Mouse (Mus musculus): Measurements from ENCODE around the gene Phldb3. TPM values are rescaled to one million over a fixed set of nuclear protein-coding genes. Genes with fewer than 3 reads are reported as not detected.

Phldb3 gene
- polyA plus RNA-seq, 1 experiment = 7.2 TPM

DNA sequence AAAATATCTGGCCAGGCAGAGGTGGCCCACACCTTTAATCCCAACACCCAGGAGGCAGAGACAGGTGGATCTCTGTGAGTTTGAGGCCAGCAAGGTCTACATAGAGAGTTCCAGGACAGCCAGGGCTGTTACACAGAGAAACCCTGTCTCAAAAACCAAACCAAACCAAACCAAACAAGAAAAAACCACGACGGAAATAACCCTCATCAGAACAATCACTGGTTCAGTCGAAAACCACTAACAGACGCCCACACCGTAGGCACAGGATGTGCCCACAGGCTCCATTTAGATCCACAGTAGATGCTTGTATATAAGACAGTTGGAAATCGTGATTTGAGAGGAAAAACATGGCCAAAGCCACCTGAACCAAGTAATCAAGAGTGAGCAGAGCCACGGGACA is 34.4 kb downstream of the Phldb3 start:
- no peak overlapping the region for H3K4me3 ChIP-seq (ENCODE audit: insufficient read depth, low read length)
- H3K4me1 ChIP-seq (ENCODE audit: control insufficient read depth, insufficient read depth, low read length) = no peaks in the 10 kb centered on the region
- no peak overlapping the region for H3K27ac ChIP-seq (ENCODE audit: insufficient read depth, low read depth, low read length)
- TF ChIP-seq CTCF (IDR thresholded peaks at IDR 0.05; ENCODE audit: low read depth, low read length) (no peak), POLR2A (IDR thresholded peaks at IDR 0.05; ENCODE audit: borderline replicate concordance, low read depth, low read length) (no peak)

DNA sequence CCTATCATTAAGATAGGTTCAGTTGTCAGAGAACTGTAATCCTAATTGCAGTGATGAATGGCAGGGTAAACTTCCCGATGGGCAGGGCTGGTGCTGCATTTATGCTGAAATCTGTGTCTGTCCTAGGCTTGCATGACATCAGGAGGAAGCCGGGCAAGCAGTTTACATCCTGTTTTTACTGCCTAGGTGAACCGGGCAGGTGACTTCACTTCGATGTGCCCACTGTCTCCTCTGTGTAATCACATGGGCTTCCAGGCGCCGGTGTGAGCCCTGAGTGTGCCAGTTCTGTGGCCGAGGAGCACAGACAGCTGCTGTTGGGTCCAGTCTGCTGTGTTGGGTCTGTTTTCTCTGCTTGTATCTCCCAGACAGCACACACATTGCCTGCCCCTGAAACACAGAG is 35.9 kb downstream of the Phldb3 start:
- no peaks in the 10 kb centered on the region for H3K4me1 ChIP-seq (ENCODE audit: control insufficient read depth, insufficient read depth, low read length)
- H3K4me3 ChIP-seq (ENCODE audit: insufficient read depth, low read length) = no peak overlapping the region
- H3K27ac ChIP-seq (ENCODE audit: insufficient read depth, low read depth, low read length) = no peak overlapping the region
- TF ChIP-seq POLR2A (IDR thresholded peaks at IDR 0.05; ENCODE audit: borderline replicate concordance, low read depth, low read length) (no peak), CTCF (IDR thresholded peaks at IDR 0.05; ENCODE audit: low read depth, low read length) (no peak)

DNA sequence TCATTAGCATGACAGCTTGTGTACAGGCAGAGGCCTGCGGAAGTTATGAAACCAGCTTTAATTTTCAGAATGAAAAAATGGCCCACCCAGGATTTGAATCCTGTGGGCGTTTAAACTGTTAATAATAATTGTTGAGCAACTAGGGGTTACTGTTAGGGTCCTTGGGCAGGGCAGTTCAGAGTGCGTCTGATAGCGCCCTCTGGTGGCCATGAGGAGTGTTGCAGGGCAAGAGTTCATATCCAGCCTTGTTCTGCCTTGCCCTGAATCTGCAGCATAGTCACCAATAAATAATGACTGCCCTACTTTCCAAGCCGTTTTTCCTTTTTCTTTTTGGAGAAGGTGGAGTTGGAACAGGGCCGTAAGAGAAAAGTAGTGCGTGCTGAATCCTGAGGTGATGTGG is 43.1 kb downstream of the Phldb3 start:
- H3K27ac ChIP-seq (ENCODE audit: insufficient read depth, low read depth, low read length) = no peak overlapping the region
- TF ChIP-seq CTCF (IDR thresholded peaks at IDR 0.05; ENCODE audit: low read depth, low read length) (peak; percentile 99), POLR2A (IDR thresholded peaks at IDR 0.05; ENCODE audit: borderline replicate concordance, low read depth, low read length) (no peak)
- H3K4me3 ChIP-seq (ENCODE audit: insufficient read depth, low read length) = no peak overlapping the region
- H3K4me1 ChIP-seq (ENCODE audit: control insufficient read depth, insufficient read depth, low read length) = no peaks in the 10 kb centered on the region

DNA sequence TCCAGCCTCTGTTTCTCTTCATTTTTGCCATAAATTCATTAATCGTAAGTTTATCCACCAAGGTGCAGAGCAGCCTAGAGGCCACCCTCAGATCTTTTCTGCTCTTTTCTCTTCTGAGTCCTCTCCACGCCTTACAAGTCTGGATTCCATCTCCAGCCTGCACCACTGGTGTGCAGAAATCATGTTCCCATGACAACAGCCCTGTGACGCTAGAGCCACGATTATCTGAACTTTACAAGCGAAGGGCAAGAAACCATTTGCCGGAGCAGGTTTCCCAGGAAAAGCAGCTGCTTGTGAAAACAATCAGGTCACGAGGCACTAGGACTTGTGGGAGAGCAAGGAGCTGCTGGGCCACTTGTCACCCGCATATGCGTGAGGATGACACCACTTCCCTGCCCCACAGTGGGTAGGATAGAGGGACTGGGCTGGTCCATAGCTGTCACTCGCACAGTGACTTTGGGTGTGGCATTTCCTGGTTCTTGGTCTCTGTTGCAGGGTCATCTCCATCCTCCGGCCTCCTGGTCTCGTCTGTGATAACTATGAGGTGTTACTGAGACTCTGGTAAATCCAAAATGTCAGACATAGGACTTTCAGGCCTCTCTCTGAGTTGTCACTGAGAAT is 49.3 kb downstream of the Phldb3 start:
- Histone ChIP-seq H3K4me3 (ENCODE audit: insufficient read depth, low read length) (no peak overlapping the region), H3K4me1 (ENCODE audit: control insufficient read depth, insufficient read depth, low read length) (peaks cover 14% of the 10 kb centered on the region), H3K27ac (ENCODE audit: insufficient read depth, low read depth, low read length) (no peak overlapping the region)
- TF ChIP-seq CTCF (IDR thresholded peaks at IDR 0.05; ENCODE audit: low read depth, low read length) (no peak), POLR2A (IDR thresholded peaks at IDR 0.05; ENCODE audit: borderline replicate concordance, low read depth, low read length) (no peak)

DNA sequence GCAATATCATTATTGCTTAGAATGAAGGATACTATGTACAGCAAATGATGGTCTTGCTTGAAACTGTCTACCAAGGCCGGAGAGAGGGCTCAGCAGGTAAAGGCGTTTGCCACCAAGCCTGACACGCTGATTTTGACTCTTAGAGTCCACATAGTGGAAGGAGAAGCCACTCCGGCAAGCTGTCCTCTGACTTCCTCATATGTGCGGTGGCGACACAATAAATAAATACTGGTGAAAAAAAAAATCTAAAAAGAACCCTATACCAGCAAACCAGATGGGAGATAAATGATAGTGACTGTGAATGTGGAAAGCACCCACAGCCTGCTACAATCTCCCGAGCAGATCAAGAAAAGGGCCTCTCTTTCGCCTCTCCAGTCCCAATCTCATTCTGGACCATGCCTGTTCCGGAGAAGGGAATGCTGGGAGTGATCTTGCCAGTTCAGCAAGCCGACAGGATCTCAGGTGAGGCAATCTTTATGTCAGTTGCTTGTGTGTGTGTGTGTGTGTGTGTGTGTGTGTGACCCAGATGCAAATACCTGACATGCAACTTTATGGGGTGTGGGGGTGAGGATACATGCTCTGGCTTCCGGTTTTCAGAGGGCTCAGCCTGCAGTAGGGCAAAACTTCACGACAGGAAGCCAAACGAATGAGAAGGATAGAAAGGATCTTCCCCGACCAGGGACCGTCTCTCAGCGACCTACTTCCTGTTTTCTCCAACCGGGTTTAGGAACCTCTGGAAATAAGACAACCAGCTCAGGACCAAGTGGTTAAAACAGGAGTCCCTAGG is 50.7 kb downstream of the Phldb3 start:
- Histone ChIP-seq H3K4me3 (ENCODE audit: insufficient read depth, low read length) (peak overlapping the region; percentile 39), H3K4me1 (ENCODE audit: control insufficient read depth, insufficient read depth, low read length) (peaks cover 14% of the 10 kb centered on the region), H3K27ac (ENCODE audit: insufficient read depth, low read depth, low read length) (peak overlapping the region; percentile 53)
- TF ChIP-seq CTCF (IDR thresholded peaks at IDR 0.05; ENCODE audit: low read depth, low read length) (no peak), POLR2A (IDR thresholded peaks at IDR 0.05; ENCODE audit: borderline replicate concordance, low read depth, low read length) (no peak)

DNA sequence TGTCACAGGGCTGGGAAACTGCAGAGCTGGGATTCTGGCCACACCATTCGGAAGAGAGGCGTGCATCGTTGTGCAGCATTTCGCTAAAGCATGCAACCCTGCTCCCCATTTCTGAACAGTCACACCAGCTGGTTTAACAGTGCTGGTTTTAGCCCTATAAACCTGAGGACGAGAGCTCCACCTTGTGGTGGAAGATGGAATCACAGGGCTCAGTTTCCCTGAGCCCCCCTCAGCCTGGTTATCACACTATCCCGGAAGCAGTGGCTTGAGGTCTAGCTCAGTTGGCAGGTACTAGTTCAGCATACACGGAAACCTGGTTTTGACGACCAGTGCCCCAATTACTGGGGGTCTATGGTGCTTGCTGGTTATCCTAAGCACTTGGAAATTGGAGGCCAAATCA is 52.0 kb downstream of the Phldb3 start:
- Histone ChIP-seq H3K4me1 (ENCODE audit: control insufficient read depth, insufficient read depth, low read length) (peaks cover 14% of the 10 kb centered on the region), H3K4me3 (ENCODE audit: insufficient read depth, low read length) (no peak overlapping the region)
- peak; percentile 83 for TF ChIP-seq CTCF (IDR thresholded peaks at IDR 0.05; ENCODE audit: low read depth, low read length)
- no peak for TF ChIP-seq POLR2A (IDR thresholded peaks at IDR 0.05; ENCODE audit: borderline replicate concordance, low read depth, low read length)

DNA sequence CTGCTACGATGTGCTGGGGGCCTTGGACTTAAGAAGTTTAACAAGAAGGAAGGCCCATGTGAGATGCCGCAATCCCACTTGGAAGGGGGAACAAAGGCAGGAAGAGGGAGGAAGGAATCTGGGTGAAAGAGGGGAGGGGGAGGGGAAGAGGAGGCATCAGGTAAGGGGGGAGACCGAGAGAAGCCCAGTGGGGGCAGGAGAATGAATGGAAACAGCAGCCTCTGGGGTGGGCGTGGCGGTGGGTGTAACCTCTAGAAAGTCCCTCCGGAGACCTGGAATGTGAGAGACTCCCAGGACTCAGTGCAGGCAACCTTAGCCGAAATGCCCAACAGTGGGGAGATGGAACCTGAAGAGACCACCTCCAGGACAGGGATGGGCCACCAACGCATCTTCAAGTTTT is 53.7 kb downstream of the Phldb3 start:
- Histone ChIP-seq H3K27ac (ENCODE audit: insufficient read depth, low read depth, low read length) (no peak overlapping the region), H3K4me1 (ENCODE audit: control insufficient read depth, insufficient read depth, low read length) (peaks cover 14% of the 10 kb centered on the region), H3K4me3 (ENCODE audit: insufficient read depth, low read length) (no peak overlapping the region)
- TF ChIP-seq CTCF (IDR thresholded peaks at IDR 0.05; ENCODE audit: low read depth, low read length) = no peak
- no peak for TF ChIP-seq POLR2A (IDR thresholded peaks at IDR 0.05; ENCODE audit: borderline replicate concordance, low read depth, low read length)

More for the DNA sequence above, 52.0 kb downstream of the Phldb3 start:
- no peak overlapping the region for H3K27ac ChIP-seq (ENCODE audit: insufficient read depth, low read depth, low read length)

DNA sequence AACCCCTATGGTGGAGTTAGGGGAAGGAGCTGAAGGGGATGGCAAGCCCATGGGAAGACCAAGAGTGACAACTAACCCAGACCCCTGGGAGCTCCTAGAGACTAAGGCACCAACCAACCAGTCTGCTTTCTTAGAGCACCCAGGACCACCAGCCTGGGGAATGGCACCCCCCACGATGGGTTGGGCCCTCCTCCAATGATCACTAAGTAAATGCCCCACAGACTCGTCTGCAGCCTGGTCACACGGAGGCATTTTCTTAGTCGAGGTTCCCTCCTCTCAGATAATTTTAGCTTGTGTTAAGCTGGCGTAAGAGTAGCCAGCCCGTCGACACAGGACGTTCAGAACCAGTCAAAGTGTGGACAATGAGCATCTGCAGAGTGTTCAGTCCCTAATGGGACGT is 54.4 kb downstream of the Phldb3 start:
- TF ChIP-seq POLR2A (IDR thresholded peaks at IDR 0.05; ENCODE audit: borderline replicate concordance, low read depth, low read length) (no peak), CTCF (IDR thresholded peaks at IDR 0.05; ENCODE audit: low read depth, low read length) (no peak)
- Histone ChIP-seq H3K4me3 (ENCODE audit: insufficient read depth, low read length) (no peak overlapping the region), H3K4me1 (ENCODE audit: control insufficient read depth, insufficient read depth, low read length) (peaks cover 14% of the 10 kb centered on the region), H3K27ac (ENCODE audit: insufficient read depth, low read depth, low read length) (no peak overlapping the region)

DNA sequence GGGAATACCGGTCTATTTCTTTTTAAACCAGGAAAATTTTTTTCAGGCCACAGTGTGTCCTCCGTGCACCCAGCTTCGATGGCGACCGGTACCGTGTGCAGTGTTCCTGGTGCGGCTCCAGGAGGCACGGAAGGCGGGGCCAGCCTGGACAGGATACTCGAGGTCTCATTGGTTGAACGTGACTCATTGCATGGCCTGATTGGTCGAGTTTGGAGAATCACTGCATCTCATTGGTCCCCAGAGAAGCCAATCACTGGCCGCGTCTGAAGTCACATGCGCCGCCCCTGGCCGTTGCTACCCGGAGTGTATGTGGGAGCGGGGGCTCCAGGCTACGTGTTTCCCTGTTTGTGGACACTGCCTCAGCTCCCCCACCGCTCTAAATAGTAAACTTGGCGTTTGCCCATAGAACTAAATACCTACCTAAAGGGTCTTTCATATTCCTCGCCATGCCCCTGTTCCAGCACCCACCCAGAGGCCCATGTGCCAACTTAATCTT is 61.4 kb downstream of the Phldb3 start:
- Histone ChIP-seq H3K4me3 (ENCODE audit: insufficient read depth, low read length) (no peak overlapping the region), H3K27ac (ENCODE audit: insufficient read depth, low read depth, low read length) (no peak overlapping the region), H3K4me1 (ENCODE audit: control insufficient read depth, insufficient read depth, low read length) (no peaks in the 10 kb centered on the region)
- no peak for TF ChIP-seq POLR2A (IDR thresholded peaks at IDR 0.05; ENCODE audit: borderline replicate concordance, low read depth, low read length)
- no peak for TF ChIP-seq CTCF (IDR thresholded peaks at IDR 0.05; ENCODE audit: low read depth, low read length)

DNA sequence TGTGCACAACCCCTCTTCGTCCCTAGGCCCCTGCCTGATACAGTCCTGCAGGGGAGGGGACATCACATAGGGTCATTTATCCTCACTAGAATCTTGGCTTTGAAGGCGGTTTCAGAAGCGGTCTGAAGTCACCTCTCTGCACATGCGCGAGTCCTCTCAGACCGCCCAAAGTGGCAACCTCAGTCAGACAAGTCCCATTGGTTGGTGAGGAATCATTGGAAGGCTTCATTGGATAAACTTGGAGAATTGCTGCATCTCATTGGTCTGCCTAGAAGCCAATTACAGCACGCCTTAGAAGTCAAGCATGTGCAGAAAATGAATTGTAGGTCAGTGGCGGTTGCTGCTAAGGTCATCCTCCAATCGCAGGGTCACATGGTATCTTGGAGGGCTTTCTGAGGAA is 66.0 kb downstream of the Phldb3 start, which contains the start of gene Tex101:
Gene Tex101, minus strand, starts transcription at position 101 of the 400 bp plus-strand sequence.
- Histone ChIP-seq H3K27ac (ENCODE audit: insufficient read depth, low read depth, low read length) (no peak within 1 kb of the TSS), H3K4me3 (ENCODE audit: insufficient read depth, low read length) (no peak within 1 kb of the TSS), H3K4me1 (ENCODE audit: control insufficient read depth, insufficient read depth, low read length) (no peaks in the 10 kb centered on the region)
- TF ChIP-seq POLR2A (IDR thresholded peaks at IDR 0.05; ENCODE audit: borderline replicate concordance, low read depth, low read length) = no peak
- TF ChIP-seq CTCF (IDR thresholded peaks at IDR 0.05; ENCODE audit: low read depth, low read length) = no peak

Other genes starting within 250 kb of the Phldb3 start
- 50.1 and 51.4 TPM in 2 replicates for gene Kcnn4, start 240.5 kb upstream of the Phldb3 start, polyA plus RNA-seq (2012; ENCODE audit: insufficient read depth, insufficient read length, missing spikeins)
- gene Smg9, start 211.1 kb upstream of the Phldb3 start, polyA plus RNA-seq (2012; ENCODE audit: insufficient read depth, insufficient read length, missing spikeins) = 35.8 and 36.5 TPM in 2 replicates
- gene Irgc1, start 158.5 kb upstream of the Phldb3 start, polyA plus RNA-seq (2012; ENCODE audit: insufficient read depth, insufficient read length, missing spikeins) = not detected in 2 replicates
- gene Plaur, start 148.3 kb upstream of the Phldb3 start, polyA plus RNA-seq (2012; ENCODE audit: insufficient read depth, insufficient read length, missing spikeins) = 24.8 and 27.5 TPM in 2 replicates
- gene Cadm4, start 128.7 kb upstream of the Phldb3 start, polyA plus RNA-seq (2012; ENCODE audit: insufficient read depth, insufficient read length, missing spikeins) = not detected in 2 replicates
- gene Zfp428, start 103.8 kb upstream of the Phldb3 start, polyA plus RNA-seq (2012; ENCODE audit: insufficient read depth, insufficient read length, missing spikeins) = 0.69 TPM in 1 of 2 replicates, not detected in the other
- not detected in 2 replicates for gene AC161166.1, start 98.3 kb upstream of the Phldb3 start, polyA plus RNA-seq (2012; ENCODE audit: insufficient read depth, insufficient read length, missing spikeins)
- 6.6 and 8.5 TPM in 2 replicates for gene Irgq, start 80.1 kb upstream of the Phldb3 start, polyA plus RNA-seq (2012; ENCODE audit: insufficient read depth, insufficient read length, missing spikeins)
- gene Pinlyp, start 64.6 kb upstream of the Phldb3 start, polyA plus RNA-seq (2012; ENCODE audit: insufficient read depth, insufficient read length, missing spikeins) = not detected in 2 replicates
- 54.6 and 58.7 TPM in 2 replicates for gene Xrcc1, start 64.5 kb upstream of the Phldb3 start, polyA plus RNA-seq (2012; ENCODE audit: insufficient read depth, insufficient read length, missing spikeins)
- gene Ethe1, start 23.2 kb upstream of the Phldb3 start, polyA plus RNA-seq (2012; ENCODE audit: insufficient read depth, insufficient read length, missing spikeins) = 18.2 and 18.5 TPM in 2 replicates
- gene Zfp575, start 23.1 kb upstream of the Phldb3 start, polyA plus RNA-seq (2012; ENCODE audit: insufficient read depth, insufficient read length, missing spikeins) = not detected in 2 replicates
- gene Lypd3, start 25.8 kb downstream of the Phldb3 start, polyA plus RNA-seq (2012; ENCODE audit: insufficient read depth, insufficient read length, missing spikeins) = not detected in 2 replicates
- not detected in 2 replicates for gene Tex101, start 65.9 kb downstream of the Phldb3 start, polyA plus RNA-seq (2012; ENCODE audit: insufficient read depth, insufficient read length, missing spikeins)
- gene BC049730, start 98.5 kb downstream of the Phldb3 start, polyA plus RNA-seq (2012; ENCODE audit: insufficient read depth, insufficient read length, missing spikeins) = not detected in 2 replicates
- gene Gm4763, start 116.1 kb downstream of the Phldb3 start, polyA plus RNA-seq (2012; ENCODE audit: insufficient read depth, insufficient read length, missing spikeins) = not detected in 2 replicates
- 0.47 and 0.74 TPM in 2 replicates for gene Cd177, start 149.5 kb downstream of the Phldb3 start, polyA plus RNA-seq (2012; ENCODE audit: insufficient read depth, insufficient read length, missing spikeins)
- gene Ceacam10, start 166.4 kb downstream of the Phldb3 start, polyA plus RNA-seq (2012; ENCODE audit: insufficient read depth, insufficient read length, missing spikeins) = 1.7 TPM in 1 of 2 replicates, not detected in the other